Mouse (Mus musculus) embryo, embryonic 9.5 days (tissue): ENCODE data around the gene Smu1.

Experiments used
- DNase-seq: peaks from one replicate; pipeline ENCODE4 v3.0.0-alpha.2; 2017; ENCODE audit errors: extremely low spot score

Smu1 gene

GRCm38 (mm10) chr4:40757157-40757779 is 455 bp downstream of the Smu1 start:
- DNase-seq = no peak

DNA sequence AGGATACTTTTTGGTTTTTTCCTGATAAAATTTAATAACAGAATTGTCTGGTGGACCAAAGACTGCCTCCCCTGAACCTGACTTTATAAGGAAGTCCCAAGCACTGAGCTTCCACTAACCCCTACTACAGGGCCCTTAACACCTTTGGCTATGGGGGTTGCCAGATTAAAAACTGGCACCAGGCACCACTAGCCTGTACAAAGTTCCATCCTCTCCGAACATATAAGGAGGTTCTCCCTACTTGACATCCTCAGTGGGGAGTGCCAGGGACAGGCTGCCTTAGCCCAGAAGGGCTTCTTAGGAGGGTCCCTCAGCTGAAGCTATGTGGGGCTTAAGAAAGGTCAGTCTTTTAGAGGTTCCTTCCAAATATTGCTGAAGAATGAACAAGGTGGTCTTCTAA is 22.4 kb downstream of the Smu1 start:
- DNase-seq = no peak

DNA sequence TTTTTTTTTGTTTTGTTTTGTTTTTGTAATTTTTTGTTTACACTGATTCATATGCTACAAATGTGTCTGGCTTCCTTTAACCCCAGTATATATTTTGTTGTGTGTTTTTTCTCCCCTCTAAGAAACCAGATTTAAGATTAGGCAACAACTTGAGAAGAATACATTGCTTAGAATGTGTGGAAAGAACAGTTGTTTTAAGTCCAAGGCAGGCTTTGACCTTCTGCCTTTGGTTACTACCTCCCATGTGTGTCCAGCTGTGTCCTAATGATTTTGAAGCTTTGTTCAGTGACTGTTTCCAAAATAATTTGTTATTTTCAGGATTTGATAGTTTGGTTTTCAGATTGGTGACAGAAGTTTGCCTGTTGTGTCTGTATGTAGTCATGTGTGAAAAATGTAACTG is 26.5 kb downstream of the Smu1 start:
- no peak for DNase-seq

DNA sequence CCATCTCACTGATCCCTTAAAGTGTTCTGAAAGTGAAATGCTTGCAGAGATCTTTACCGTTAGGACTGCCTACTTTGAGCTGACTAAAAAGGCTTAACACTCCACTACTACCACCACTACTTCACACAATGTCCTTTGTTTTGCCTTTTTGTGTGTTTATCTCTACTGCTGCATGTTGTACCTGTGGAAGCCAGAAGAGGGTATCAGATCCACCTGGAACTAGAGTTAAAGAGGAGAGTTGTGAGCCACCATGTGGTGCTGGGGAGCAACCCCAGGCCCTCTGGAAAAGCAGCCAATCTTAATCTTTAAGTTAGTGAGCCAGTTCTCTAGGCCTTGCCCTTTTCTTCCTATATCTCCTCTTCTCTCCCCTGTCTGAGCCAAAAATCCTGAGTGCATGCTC is 30.5 kb downstream of the Smu1 start:
- no peak for DNase-seq

- no peak for DNase-seq
Observed at GRCm38 (mm10) chr4:40725554-40725953, 32.2 kb downstream of the Smu1 start.

DNA sequence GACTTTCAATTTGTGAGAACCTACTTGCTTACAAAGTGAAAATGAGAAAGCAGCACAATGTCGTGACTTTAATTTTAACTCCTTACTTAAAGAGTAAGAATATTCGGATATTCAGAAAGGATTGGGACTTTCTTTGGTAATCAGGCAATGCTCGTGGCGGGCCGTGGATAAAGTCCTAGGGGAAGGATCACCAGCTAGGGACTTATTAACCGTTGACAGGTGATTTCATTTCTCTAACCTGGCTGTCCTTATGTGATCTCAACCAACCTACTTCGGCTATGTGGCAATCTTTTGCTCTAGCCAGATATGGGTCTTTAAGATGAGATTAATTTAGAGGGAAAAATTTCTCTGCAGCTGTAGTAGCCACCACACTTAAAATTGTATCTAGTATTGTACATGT is 32.6 kb downstream of the Smu1 start:
- no peak for DNase-seq

DNA sequence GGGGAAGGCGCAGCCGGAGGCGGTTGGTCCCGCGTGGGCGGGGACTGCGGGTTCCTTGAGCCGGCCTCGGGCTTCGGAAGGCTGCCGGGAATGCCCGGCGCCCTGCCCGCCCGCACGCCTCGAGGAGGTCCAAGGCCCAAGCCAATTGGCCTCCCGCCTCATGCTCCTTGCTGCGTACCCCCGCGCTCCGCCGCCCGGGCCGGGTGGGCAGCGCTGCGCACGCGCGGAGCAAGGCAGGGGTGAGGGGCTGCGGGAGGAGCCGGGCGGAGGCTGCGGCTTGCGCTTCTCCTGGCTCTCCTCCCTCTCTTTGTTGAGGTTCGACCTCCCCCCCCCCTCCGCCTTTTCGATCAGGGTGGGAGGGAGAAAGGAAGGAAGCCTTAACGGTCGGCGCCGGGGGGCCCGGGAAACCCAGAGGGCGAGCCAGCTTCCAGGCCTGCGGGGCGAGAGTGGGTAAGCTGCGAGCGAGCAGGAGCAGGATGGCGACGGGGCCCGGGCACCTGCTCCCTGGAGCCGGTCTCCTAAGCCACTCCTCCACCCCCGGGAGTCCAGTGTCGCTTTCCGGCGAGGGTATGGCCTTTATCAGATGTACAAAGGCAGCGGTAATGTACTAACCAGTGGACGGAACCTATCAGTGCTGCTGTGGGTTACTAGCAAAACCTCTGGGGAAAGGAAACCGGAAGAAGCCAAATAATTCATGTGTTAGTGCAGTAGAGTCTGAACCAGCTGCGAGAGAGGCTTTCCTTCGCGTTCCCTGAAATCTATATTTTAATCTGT is 34.8 kb downstream of the Smu1 start:
- DNase-seq = peak; percentile 86

DNA sequence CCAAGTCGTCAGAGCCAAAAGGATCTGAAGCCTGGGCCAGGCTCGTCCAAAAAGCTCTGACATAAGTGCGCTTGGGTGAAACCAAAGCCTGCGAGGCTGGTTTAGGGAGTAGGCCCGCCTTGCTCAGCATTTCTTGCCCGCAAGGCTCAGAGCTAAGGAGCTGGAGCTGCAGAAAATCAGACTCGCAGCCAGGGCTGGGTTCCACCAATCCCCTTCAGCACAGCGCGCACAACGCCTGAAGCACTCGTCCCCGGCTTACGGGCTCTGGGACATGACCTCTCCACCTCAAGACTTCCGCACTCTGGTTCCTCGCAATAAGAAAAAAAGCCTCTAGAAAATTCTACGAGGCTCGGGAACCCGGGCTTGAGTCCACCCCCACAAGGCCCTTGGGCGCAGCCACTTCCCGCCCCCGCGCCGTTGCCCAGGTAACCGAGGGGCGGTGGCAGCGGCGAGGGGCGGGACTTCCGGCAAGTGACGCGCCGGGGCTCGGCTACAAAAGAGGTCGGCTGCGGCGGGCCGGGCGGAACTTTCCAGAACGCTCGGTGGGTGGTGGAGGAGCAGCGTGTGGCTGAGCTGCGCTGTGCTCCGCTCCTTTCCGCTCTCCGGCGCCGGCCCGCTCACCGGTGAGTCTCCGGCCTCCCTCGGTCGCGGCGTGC is 35.6 kb downstream of the Smu1 start, which contains the start of gene Dnaja1:
Dnaja1 (plus strand) TSS at position 140 of the 656 bp plus-strand sequence.
- DNase-seq = peak; percentile 96

DNA sequence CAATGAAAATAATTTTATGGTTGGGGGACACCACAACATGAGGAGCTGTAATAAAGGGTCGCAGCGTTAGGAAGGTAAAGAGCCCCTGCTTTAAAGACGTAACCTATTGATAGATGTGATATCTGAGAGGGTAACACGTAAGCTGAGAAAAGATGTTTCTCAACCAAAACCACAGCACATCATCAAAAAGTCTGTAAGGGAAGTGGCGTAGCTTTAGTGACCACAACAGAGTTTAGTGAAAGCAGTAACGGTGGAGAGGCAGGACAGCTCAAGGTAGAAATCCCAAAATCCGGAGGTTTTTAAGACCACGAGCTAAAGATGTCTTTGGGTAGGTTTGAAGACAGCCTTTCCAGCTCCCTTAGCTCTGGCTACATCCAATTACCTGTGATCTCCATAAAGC is 36.8 kb downstream of the Smu1 start:
- DNase-seq = no peak

- no peak for DNase-seq
Observed at GRCm38 (mm10) chr4:40717141-40717540, 40.6 kb downstream of the Smu1 start.

GRCm38 (mm10) chr4:40703710-40704275 is 53.9 kb downstream of the Smu1 start:
- DNase-seq = no peak

DNA sequence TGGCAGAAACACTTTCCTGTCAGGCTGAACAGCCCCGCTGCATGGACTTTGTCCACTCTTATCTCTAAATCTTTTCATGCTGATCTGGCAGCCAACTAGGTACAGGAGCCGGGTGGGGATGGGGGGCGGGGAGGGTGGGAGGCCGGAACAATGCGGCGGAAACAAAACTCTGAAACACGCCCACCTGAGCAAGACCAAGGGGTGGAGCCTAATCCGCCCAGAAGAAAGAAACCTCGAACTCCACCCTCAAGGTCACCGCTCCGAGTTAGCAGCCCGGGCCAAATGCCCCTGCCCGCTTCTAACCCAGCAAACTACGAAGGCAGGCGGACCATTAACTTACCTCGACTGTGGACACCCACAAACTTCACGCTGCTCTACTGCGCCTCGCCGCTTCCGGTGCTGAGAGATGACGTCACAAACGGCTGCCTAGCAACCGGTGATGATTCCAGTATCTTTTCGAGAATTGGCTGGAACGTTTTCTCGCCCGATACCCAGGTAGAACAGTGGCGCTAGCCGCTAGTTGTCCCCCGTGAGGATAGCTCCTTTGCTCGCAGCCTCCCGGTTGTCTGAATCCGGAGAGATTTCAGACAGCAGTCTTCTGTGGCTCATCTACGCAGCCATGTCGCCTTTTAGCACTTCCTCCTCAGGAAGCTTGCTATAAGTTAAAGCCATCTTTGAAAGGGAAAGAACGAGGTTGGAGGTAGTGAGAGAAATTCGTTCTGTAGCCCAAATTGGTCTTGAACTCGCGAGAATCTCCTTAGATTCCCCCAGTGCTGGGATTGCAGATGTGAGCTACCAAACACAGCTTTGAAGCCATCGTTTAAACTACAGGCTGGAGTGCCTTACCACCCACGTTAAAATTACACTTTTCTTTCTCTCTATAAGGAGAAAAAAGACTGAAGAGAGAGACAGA is 54.7 kb downstream of the Smu1 start, which contains the start of gene Aptx:
Aptx (minus strand) TSS at position 398 of the 913 bp plus-strand sequence.
- peak; percentile 98 for DNase-seq

- no peak for DNase-seq
Observed at GRCm38 (mm10) chr4:40701796-40702195, 55.9 kb downstream of the Smu1 start.

DNA sequence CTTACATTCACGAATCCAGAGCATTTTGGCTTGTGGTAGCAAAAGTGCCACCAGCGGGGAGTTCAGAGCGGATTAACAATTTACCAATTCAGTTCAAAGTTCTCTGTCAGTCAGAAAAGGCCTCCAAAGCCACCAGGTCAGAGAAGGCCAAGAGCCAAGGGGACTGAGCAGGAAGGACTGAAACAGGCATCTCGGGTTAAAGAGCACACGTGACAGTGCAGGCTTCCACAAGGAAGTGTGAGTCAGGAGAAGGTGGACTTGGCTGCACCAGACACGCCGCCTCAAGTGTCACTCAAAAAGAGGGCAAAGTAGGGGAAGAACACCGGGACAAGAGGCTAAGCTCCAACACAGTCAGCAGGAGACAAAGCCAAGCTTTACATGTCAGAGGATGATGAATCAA is 57.5 kb downstream of the Smu1 start:
- no peak for DNase-seq

DNA sequence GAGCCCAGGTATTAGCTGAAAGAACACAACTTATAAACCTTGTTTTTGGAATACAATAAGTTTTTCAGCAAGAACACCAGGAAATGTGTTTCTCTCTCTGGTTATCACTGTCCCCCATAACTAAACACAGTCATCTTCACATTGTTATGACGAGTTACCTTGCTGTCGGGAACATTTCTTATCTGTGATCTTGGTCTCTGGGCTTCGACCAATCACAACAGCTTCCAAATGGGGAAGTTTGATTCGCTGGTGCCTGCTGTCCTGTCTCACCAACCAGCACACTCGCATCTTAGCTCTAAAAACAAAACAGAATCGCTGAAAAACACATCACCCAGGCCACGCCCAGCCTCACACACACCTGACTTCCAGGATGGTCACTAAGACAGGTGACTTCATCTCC is 60.7 kb downstream of the Smu1 start:
- DNase-seq = no peak

GRCm38 (mm10) chr4:40691100-40691499 is 66.6 kb downstream of the Smu1 start:
- no peak for DNase-seq
